Mouse (Mus musculus) liver, adult 2 months (tissue): ENCODE data around the gene Six1.

Source experiments
- CTCF ChIP-seq: fragments of 200-500 bp; IDR thresholded peaks from 2 replicates; pipeline ENCODE4 v1.5.1; 2011; ENCODE audit warnings: low read depth, low read length, control low read depth
- POLR2A ChIP-seq: fragments of 200-500 bp; IDR thresholded peaks from 2 replicates; pipeline ENCODE4 v1.6.1; 2011; ENCODE audit warnings: low read length, control low read depth; ENCODE audit not compliant: insufficient read depth; ENCODE audit errors: extremely low read depth

GRCm38 (mm10) chr12:73090672-73091335 is 37.1 kb upstream of the Six1 start:
- TF ChIP-seq CTCF: no peak
- TF ChIP-seq POLR2A: no peak
